Mouse (Mus musculus) spleen, adult 12 weeks (tissue): ENCODE measurements around the gene Tdrd5.
A peak's percentile ranks its signal among the peaks of the same experiment; 100 is the strongest.
"Not testable (repeated sequence)": the region's sequence is repeated elsewhere in the genome, so short reads cannot be mapped to it uniquely, and the experiment has no call there.

Source experiments
- DNase-seq: peaks from one replicate; pipeline ENCODE4 v3.0.0; 2022; ENCODE audit warnings: low spot score

Gene Tdrd5

GRCm38 (mm10) chr1:156302911-156303749 is at the start of gene Tdrd5:
Gene Tdrd5, minus strand, starts transcription at chr1:156303664.
- DNase-seq = no peak

GRCm38 (mm10) chr1:156352466-156352865 is 49.0 kb upstream of the Tdrd5 start:
- DNase-seq = no peak

GRCm38 (mm10) chr1:156350441-156350840 is 47.0 kb upstream of the Tdrd5 start:
- DNase-seq = no peak

GRCm38 (mm10) chr1:156349031-156349430 is 45.6 kb upstream of the Tdrd5 start:
- no peak for DNase-seq

GRCm38 (mm10) chr1:156345633-156346032 is 42.2 kb upstream of the Tdrd5 start:
- no peak for DNase-seq

- no peak for DNase-seq
Observed at GRCm38 (mm10) chr1:156344433-156344832, 41.0 kb upstream of the Tdrd5 start.

GRCm38 (mm10) chr1:156340847-156341246 is 37.4 kb upstream of the Tdrd5 start:
- no peak for DNase-seq

GRCm38 (mm10) chr1:156323126-156323525 is 19.7 kb upstream of the Tdrd5 start:
- DNase-seq = no peak

GRCm38 (mm10) chr1:156310630-156311029 is 7.2 kb upstream of the Tdrd5 start, which contains the start of gene Nphs2:
Gene Nphs2, plus strand, starts transcription at chr1:156310727.
- no peak for DNase-seq

- DNase-seq = no peak
Observed at GRCm38 (mm10) chr1:156308595-156308994, 5.1 kb upstream of the Tdrd5 start.

GRCm38 (mm10) chr1:156290016-156290415 is 13.4 kb downstream of the Tdrd5 start:
- no peak for DNase-seq

- not testable (repeated sequence) for DNase-seq
Observed at GRCm38 (mm10) chr1:156289222-156289587, 14.3 kb downstream of the Tdrd5 start.

GRCm38 (mm10) chr1:156288556-156289221 is 14.8 kb downstream of the Tdrd5 start:
- DNase-seq = no peak

GRCm38 (mm10) chr1:156285541-156285896 is 17.9 kb downstream of the Tdrd5 start:
- DNase-seq = no peak

- DNase-seq = no peak
Observed at GRCm38 (mm10) chr1:156284851-156285540, 18.5 kb downstream of the Tdrd5 start.

- no peak for DNase-seq
Observed at GRCm38 (mm10) chr1:156284207-156284606, 19.3 kb downstream of the Tdrd5 start.

- DNase-seq = no peak
Observed at GRCm38 (mm10) chr1:156280131-156280530, 23.3 kb downstream of the Tdrd5 start.

- DNase-seq = no peak
Observed at GRCm38 (mm10) chr1:156273647-156274046, 29.8 kb downstream of the Tdrd5 start.

- DNase-seq = no peak
Observed at GRCm38 (mm10) chr1:156271654-156272053, 31.8 kb downstream of the Tdrd5 start.

GRCm38 (mm10) chr1:156270471-156270870 is 33.0 kb downstream of the Tdrd5 start:
- no peak for DNase-seq

GRCm38 (mm10) chr1:156268546-156268945 is 34.9 kb downstream of the Tdrd5 start:
- not testable (repeated sequence) for DNase-seq

GRCm38 (mm10) chr1:156263946-156264345 is 39.5 kb downstream of the Tdrd5 start:
- no peak for DNase-seq

GRCm38 (mm10) chr1:156263352-156263751 is 40.1 kb downstream of the Tdrd5 start:
- DNase-seq = peak; percentile 14
